Mouse (Mus musculus): ENCODE measurements at regions not wholly inside any gene's neighbourhood (a gene's known extent, or its start where the extent isn't known, plus 50 kb on each side); places are given as distances from the start of the nearest gene placed in this dataset.

- no peak for TF ChIP-seq CTCF (IDR thresholded peaks at IDR 0.05; ENCODE audit: low read depth, low read length)
- TF ChIP-seq POLR2A (IDR thresholded peaks at IDR 0.05; ENCODE audit: borderline replicate concordance, low read depth, low read length), result no peak
Measured at GRCm38 (mm10) chr15:56018141-56018540, 1459.3 kb downstream of the Slc22a22 start.

Data from bone marrow macrophage, adult 2 months (primary cell).